Mouse (Mus musculus) embryonic facial prominence, embryonic 10.5 days (tissue): Measurements from ENCODE around the gene Pdcd4. TPM values are rescaled to one million over a fixed set of nuclear protein-coding genes. Genes with fewer than 3 reads are reported as not detected.

Experiments
- DNase-seq: peaks from one replicate; pipeline ENCODE4 v3.0.0-alpha.2; 2017; ENCODE audit warnings: low spot score
- H3K27ac ChIP-seq: fragments of 300-500 bp; sonication (generic); replicated peaks from 2 replicates; pipeline ENCODE4 v1.5.1; 2016; ENCODE audit warnings: mild to moderate bottlenecking
- H3K27me3 ChIP-seq: fragments of 300-500 bp; sonication (generic); replicated peaks from 2 replicates; pipeline ENCODE4 v1.6.1; 2016; ENCODE audit warnings: low read depth, mild to moderate bottlenecking; ENCODE audit not compliant: poor library complexity, severe bottlenecking
- H3K36me3 ChIP-seq: fragments of 300-500 bp; sonication (generic); replicated peaks from 2 replicates; pipeline ENCODE4 v1.6.1; 2016; ENCODE audit warnings: mild to moderate bottlenecking, moderate library complexity
- H3K4me1 ChIP-seq: fragments of 300-500 bp; sonication (generic); 2 replicates; pipeline ENCODE4 v1.6.1; 2016
- H3K4me3 ChIP-seq: fragments of 300-500 bp; sonication (generic); 2 replicates; pipeline ENCODE4 v1.5.1; 2016; ENCODE audit warnings: mild to moderate bottlenecking, moderate library complexity
- H3K9me3 ChIP-seq: fragments of 300-500 bp; sonication (generic); 2 replicates; pipeline ENCODE4 v1.6.1; 2016; ENCODE audit warnings: mild to moderate bottlenecking
- WGBS: fragments of 180-500 bp; shearing (Covaris S2); methylation state at CpG from one replicate; pipeline ENCODE4 v1.1.7; 2016; 5-methylcytosine and 5-hydroxymethylcytosine counted together
- polyA plus RNA-seq: library from polyadenylated mRNA; unstranded; fragments of >200 nt; fragmentation: Nextera tagmentation; extraction: Ambion mirVana; gene quantifications from 2 replicates; pipeline ENCODE4 v1.2.1, GENCODE M21; 2016

Gene Pdcd4
- 66.5 and 78.8 TPM in 2 replicates for polyA plus RNA-seq

DNA sequence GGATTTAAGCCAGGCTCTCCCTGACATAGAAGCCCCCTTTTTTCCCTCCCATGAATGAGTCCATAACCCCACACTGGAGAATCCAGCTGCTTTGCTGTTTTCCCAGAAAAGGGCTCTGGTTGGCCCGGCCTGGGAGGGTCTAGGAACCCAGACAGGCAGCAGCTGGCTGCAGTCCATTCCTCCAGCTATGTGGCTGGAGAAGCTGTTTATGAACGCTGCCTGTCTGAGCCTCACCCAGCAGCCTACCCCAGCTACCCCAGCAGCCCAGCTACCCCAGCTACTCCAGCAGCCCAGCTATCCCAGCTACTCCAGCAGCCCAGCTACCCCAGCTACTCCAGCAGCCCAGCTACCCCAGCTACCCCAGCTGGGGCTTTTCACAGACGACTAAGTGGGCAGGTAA is at the start of gene Pdcd4:
Gene Pdcd4 (plus strand): TSS at position 171 of the 400 bp plus-strand sequence.
- WGBS: 58% methylated on average over 3 of the region's 3 CpGs
- peaks cover 28% of the 10 kb centered on the region for H3K4me1 ChIP-seq
- H3K36me3 ChIP-seq: no peaks in the 10 kb centered on the region
- no peaks in the 10 kb centered on the region for H3K27me3 ChIP-seq
- H3K27ac ChIP-seq: peak within 1 kb of the TSS; percentile 31
- DNase-seq: no peak
- no peak within 1 kb of the TSS for H3K4me3 ChIP-seq
- H3K9me3 ChIP-seq: no peaks in the 10 kb centered on the region

DNA sequence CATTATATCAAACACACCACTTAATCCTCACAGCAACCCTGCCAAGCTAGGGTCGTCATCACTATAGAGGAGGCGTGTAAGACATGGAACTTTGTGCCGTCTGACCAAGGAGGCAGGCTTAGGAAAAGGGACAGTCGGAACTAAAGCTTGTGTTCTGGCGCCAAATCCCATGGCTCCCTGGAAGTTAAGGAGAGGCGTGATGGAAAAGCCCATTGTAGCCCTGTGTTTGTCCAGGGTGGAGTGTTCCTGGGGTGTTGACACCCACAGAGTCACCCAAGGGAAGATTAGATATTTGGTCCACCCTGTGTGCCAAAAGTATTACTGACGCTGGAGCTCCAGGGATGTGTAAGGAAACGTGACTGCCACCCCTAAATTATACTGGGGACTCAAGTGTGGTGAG is 48.1 kb upstream of the Pdcd4 start:
- Histone ChIP-seq H3K36me3 (no peaks in the 10 kb centered on the region), H3K27ac (no peak overlapping the region), H3K4me1 (peaks cover 11% of the 10 kb centered on the region; the same call in 1 of the 2 replicates), H3K4me3 (no peak overlapping the region), H3K9me3 (no peaks in the 10 kb centered on the region), H3K27me3 (no peaks in the 10 kb centered on the region)
- 92% methylated on average over 8 of the region's 8 CpGs for WGBS
- no peak for DNase-seq

DNA sequence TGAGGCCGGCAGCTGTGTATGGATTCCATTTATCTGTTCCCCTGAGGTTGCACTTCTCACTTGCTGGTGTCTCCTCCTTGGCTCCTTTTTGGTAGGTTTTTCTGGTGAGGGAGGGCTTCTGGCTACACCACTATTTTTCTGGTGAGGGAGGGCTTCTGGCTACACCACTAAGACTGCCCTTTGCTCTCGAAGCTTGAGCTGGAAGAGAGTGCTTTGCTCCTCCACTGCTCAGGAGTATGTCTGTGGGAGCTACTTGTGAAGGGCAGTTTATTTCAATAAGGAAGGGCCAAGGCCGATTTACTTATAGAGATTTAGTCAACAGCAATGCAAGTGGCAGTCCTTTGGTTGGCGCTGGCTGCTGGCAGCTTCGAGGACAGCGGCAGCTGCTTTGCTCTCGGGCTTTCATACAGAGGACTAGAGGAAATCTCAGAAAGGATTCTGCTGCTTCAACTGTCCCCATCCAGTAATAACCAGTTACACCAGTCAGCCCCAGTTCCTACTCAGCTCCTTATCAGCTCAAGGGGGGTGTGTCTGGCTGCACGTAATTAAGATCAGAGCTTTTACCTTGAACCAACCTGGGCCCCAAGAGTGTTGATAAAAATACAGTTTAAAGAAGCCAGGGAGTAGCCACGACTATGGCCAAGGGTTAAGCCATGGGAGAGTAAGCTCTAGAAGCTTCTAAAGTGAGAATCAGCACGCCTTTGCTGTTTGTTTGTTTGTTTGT is 43.6 kb upstream of the Pdcd4 start:
- no peak for DNase-seq
- no peaks in the 10 kb centered on the region for H3K27me3 ChIP-seq
- H3K4me1 ChIP-seq: peaks cover 37% of the 10 kb centered on the region
- WGBS: 85% methylated on average over 10 of the region's 10 CpGs
- no peaks in the 10 kb centered on the region for H3K36me3 ChIP-seq
- no peaks in the 10 kb centered on the region for H3K9me3 ChIP-seq
- H3K27ac ChIP-seq: no peak overlapping the region
- H3K4me3 ChIP-seq: no peak overlapping the region

DNA sequence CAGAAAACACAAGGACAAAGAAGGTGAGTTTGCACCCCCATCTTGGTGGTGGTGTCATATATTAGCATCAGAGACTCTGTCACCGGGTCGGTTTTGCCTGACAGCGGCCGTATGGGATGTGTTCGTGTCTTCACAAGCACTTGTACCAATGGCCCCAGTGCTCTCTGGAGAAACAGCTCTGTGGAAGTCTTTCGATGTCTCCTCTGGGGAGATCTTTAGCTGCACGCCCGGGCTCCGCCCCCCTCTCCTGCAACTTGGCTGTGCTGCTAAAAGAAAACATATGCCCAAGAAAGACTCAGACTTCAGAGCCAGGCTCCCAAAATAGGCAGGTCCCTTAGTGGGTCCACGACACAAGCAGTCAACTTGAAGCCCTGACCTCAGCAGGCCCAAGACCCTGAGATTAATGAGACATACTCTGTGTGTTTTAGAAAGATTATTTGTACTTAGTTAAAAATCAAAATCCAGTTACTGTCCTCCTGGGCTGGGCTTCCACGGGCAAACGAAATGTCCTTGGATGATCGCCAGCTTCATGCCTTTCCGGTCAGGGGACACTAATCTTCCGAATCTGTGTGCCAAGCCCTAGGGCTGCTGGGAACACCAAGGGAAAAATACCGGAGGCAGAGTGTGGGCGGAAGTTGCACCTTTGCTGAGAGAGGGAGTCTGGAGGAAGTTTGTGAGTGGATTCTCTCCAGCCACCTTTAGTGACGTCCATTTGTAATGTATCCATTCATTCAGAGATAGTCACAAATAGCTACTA is 41.7 kb upstream of the Pdcd4 start:
- Histone ChIP-seq H3K9me3 (no peaks in the 10 kb centered on the region), H3K27ac (peak overlapping the region; percentile 82), H3K27me3 (no peaks in the 10 kb centered on the region), H3K4me3 (no peak overlapping the region), H3K36me3 (no peaks in the 10 kb centered on the region), H3K4me1 (peaks cover 43% of the 10 kb centered on the region)
- WGBS: 55% methylated on average over 18 of the region's 18 CpGs
- DNase-seq: peak; percentile 70

DNA sequence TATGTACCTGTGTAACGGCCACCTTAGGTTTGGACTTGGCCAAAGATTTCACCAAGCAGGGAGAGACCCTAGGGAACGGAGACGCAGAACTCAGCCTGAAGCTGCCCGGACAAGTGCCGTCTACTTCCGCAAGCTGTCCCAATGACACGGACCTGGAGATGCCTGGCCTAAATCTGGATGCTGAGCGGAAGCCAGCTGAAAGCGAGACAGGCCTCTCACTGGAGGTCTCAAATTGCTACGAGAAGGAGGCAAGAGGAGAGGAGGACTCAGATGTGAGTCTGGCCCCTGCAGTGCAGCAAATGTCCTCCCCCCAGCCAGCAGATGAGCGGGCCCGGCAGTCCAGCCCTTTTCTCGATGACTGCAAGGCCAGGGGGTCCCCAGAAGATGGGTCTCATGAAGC is 40.7 kb upstream of the Pdcd4 start:
- no peak for DNase-seq
- peaks cover 43% of the 10 kb centered on the region for H3K4me1 ChIP-seq
- H3K4me3 ChIP-seq: no peak overlapping the region
- peak overlapping the region; percentile 71 for H3K27ac ChIP-seq
- no peaks in the 10 kb centered on the region for H3K9me3 ChIP-seq
- H3K27me3 ChIP-seq: no peaks in the 10 kb centered on the region
- 80% methylated on average over 13 of the region's 13 CpGs for WGBS
- no peaks in the 10 kb centered on the region for H3K36me3 ChIP-seq

DNA sequence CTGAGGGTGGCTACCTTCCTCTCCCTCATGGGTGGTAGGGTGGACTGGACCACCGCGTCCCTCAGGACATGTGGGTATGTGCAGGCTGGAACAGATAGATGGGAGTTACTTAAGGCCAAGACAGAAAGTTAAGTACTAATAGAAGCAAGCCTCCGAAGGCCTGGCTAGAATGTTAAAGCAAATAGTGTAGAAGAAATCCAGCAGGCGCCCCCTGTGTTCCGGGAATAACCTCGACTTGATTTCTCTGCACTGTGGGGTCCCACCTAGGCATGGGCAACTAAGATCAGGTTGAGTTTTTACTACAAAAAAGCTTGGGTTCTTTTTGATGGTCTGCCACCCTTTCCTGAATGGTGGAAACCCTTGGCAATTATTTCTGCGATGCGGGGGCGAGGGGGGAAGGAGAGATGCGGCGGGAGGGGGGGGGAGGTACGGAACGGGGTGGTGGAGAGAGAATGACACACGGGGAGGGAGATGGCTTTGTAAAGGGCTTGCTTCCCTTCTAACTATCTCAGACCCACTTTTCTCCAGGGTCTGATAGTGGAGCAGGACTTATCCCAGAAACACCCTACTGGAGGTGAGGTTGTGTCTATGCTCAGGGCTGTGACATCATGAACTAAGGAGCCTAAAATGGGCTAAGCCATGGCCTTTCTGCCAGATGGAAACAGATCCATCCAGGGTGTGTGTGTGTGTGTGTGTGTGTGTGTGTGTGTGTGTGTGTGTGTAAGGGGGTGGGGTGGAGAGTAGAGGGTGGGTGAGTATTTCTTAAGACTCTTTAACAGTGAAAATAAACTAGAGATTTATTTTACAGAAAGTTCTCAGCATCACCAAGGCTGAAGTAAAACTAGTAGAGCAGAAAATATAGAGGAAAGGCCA is 40.0 kb upstream of the Pdcd4 start:
- no peaks in the 10 kb centered on the region for H3K36me3 ChIP-seq
- WGBS: 85% methylated on average over 14 of the region's 14 CpGs
- no peaks in the 10 kb centered on the region for H3K27me3 ChIP-seq
- peaks cover 49% of the 10 kb centered on the region for H3K4me1 ChIP-seq
- DNase-seq: no peak
- H3K27ac ChIP-seq: peak overlapping the region; percentile 71
- no peak overlapping the region for H3K4me3 ChIP-seq
- H3K9me3 ChIP-seq: no peaks in the 10 kb centered on the region

DNA sequence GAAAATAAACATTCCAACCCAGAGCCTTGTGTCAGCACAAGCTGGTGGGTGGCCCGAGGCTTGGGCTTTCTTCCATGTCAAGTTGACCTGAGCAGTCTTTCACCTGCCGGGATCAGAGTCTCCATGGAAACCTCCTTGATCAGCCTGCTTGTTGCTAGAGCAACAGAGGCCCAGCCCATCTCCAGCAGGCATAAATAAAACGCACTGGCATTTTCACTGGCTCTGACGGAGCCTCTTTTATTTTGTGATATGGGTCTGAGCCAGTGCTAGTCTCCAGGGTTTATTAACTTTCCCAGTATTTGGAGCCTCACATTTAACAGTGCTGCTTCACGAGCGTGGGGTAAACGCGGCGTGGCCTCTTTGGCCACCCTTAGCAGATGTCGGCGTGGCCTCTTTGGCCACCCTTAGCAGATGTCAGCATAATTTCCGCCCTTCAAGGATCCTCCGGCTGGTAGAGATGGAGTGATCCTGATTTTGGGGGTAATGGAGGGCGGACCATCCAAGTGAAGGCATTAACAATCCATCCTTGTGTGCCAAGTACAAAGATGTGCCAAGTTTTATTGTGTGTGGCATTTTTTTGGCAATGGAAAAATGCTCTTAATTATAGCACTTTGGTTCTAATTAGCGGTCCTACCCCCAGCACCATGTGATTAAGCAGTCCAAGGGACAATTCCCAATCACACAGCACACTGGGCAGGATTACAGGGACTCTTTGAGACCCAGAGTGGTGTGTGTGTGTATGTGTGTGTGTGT is 39.2 kb upstream of the Pdcd4 start:
- 55% methylated on average over 15 of the region's 15 CpGs for WGBS
- Histone ChIP-seq H3K4me1 (peaks cover 57% of the 10 kb centered on the region), H3K4me3 (no peak overlapping the region; the same call in 1 of the 2 replicates), H3K9me3 (no peaks in the 10 kb centered on the region), H3K27ac (peak overlapping the region; percentile 71), H3K36me3 (no peaks in the 10 kb centered on the region), H3K27me3 (no peaks in the 10 kb centered on the region)
- peak; percentile 69 for DNase-seq

DNA sequence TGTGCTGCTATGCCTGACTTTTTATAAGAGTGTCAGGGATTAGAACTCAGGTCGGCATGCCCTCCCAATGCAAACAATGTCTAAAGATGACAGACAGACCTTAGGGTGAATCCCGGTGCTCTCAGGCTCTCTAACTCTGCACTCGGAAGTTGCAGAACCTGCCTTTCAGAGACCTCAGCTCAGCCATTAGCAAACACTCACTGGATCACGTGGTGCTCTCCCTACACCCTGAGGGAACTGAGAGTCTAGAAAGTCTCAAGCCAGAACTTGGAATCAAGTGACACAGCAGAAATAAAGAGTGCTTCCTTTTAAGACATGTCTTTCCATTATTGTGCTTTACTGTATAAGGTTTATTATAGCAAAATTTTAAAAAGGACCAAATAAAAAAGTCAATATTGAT is 37.1 kb upstream of the Pdcd4 start:
- no peak for DNase-seq
- Histone ChIP-seq H3K4me1 (peaks cover 75% of the 10 kb centered on the region), H3K9me3 (no peaks in the 10 kb centered on the region), H3K4me3 (no peak overlapping the region), H3K36me3 (no peaks in the 10 kb centered on the region), H3K27ac (no peak overlapping the region), H3K27me3 (no peaks in the 10 kb centered on the region)
- WGBS: 63% methylated on average over 4 of the region's 4 CpGs

DNA sequence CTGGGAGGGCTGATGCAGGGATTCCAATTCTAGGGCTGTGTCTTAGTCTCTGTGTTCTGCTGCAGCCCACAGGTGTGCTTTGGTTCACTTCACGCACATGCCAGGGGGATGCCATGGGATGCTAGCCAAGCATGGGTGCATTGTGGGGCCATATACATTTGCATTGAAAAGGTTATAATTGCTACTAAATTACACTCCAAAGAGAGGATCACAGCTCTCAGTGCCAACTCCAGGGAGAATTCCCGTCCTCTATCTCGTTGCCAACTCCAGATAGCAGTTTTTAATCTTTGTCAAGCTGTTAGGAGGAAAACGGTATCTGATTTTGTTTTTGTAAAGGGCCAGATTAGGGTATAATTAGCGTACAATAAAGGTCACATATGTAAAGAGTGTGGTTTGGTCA is 36.2 kb upstream of the Pdcd4 start:
- Histone ChIP-seq H3K27ac (no peak overlapping the region), H3K27me3 (no peaks in the 10 kb centered on the region), H3K36me3 (no peaks in the 10 kb centered on the region), H3K4me1 (peaks cover 72% of the 10 kb centered on the region), H3K9me3 (no peaks in the 10 kb centered on the region), H3K4me3 (no peak overlapping the region)
- DNase-seq: no peak
- 79% methylated on average over 5 of the region's 5 CpGs for WGBS

DNA sequence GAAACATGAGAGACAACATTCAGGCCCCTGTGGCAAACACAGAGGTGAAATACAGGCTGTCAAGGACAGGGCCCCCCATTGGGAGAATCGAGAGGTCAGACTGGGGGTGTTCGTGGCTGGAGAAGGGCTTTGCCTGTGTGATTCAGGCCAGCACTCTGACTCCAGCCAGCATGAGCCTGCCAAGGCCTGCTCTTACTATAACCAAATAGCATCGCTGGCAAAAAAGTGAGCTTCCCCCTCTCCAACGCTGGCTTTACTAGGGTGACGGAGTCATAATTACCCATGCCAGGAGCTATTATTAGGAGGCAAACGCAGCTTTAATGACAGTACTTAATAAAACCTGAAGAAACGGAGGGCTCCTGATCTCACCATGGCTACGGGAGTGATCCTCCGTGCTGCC is 35.2 kb upstream of the Pdcd4 start:
- no peak overlapping the region for H3K4me3 ChIP-seq
- H3K27me3 ChIP-seq: no peaks in the 10 kb centered on the region
- H3K36me3 ChIP-seq: no peaks in the 10 kb centered on the region
- 83% methylated on average over 9 of the region's 9 CpGs for WGBS
- DNase-seq: no peak
- H3K27ac ChIP-seq: 0 out of 2 replicates have a peak overlapping the region, but pooled peaks have one; percentile 57
- no peaks in the 10 kb centered on the region for H3K9me3 ChIP-seq
- H3K4me1 ChIP-seq: peaks cover 62% of the 10 kb centered on the region

DNA sequence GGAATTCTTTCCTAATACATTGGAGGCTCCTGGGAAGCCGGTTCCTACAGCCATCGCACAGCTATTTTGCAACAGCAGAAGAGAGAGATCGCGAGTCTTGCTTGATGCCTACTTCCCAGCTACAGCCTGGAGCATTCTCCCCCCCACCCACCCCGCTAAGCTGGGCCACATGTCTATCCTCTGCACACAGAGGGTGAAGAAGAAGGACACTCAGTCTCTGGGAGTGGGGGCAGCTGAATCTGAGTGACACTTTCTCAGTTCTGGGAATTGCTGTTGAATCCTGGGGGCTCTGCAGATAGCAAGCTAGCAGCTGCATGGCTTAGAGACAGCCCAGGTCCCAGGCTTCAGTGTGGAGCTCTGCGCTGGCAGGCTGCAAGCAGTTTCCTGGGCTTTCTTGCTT is 34.1 kb upstream of the Pdcd4 start:
- Histone ChIP-seq H3K9me3 (no peaks in the 10 kb centered on the region), H3K36me3 (no peaks in the 10 kb centered on the region), H3K4me3 (no peak overlapping the region), H3K27ac (peak overlapping the region; percentile 57; the same call in 1 of the 2 replicates), H3K4me1 (peaks cover 60% of the 10 kb centered on the region), H3K27me3 (no peaks in the 10 kb centered on the region)
- 89% methylated on average over 6 of the region's 6 CpGs for WGBS
- DNase-seq: no peak

DNA sequence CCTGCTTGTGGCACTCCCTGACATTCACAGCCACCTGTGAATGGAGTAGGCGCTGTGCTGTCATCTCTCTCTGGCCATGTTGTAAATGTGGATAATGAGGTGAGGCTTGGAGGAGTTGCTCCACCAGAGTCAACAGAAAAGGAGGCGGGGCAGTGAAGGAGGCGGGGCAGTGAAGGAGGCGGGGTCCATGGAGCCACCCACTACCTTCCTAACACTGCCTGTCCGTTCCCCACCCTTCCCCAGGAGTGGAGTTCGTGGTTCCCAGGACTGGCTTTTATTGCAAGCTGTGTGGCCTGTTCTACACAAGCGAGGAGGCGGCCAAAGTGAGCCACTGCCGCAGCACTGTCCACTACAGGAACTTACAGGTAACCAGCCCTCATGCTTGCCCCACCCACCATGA is 32.9 kb upstream of the Pdcd4 start:
- DNase-seq: peak; percentile 32
- Histone ChIP-seq H3K4me3 (no peak overlapping the region), H3K36me3 (no peaks in the 10 kb centered on the region), H3K27ac (0 out of 2 replicates have a peak overlapping the region, but pooled peaks have one; percentile 21), H3K27me3 (no peaks in the 10 kb centered on the region), H3K9me3 (no peaks in the 10 kb centered on the region), H3K4me1 (peaks cover 50% of the 10 kb centered on the region)
- 23% methylated on average over 9 of the region's 9 CpGs for WGBS
